Mouse (Mus musculus) thymus, adult 2 months (tissue): Measurements from ENCODE around the gene Ccdc32.

ENCODE experiments used
- CTCF ChIP-seq: fragments of 200-500 bp; IDR thresholded peaks from 2 replicates; pipeline ENCODE4 v1.5.1; 2012; ENCODE audit warnings: mild to moderate bottlenecking, control low read depth, low read length, moderate library complexity, borderline replicate concordance; ENCODE audit not compliant: control insufficient read depth, poor library complexity, insufficient read depth; ENCODE audit errors: extremely low read depth
- POLR2A ChIP-seq: fragments of 200-500 bp; IDR thresholded peaks from 2 replicates; pipeline ENCODE4 v1.6.1; 2012; ENCODE audit warnings: mild to moderate bottlenecking, low read length, control low read depth, moderate library complexity; ENCODE audit not compliant: control insufficient read depth, poor library complexity, insufficient read depth; ENCODE audit errors: extremely low read depth

DNA sequence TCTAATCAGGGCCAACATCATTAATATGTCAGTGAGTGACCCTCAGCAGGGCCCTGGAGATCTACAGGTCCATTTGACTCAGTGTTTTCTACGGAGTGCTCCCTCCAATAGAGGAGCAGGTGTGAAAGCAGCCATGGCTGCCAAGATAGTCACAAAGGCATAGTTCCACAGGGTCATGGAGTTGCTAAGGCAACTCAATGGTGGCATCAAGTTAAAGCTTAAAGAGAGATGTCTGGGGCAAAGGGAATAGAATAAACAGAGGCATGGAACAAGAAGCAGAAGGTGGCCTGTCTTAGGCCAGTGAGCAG is 32.4 kb downstream of the Ccdc32 start:
- no peak for TF ChIP-seq POLR2A
- no peak for TF ChIP-seq CTCF
